Mouse (Mus musculus) megakaryocyte progenitor cell, adult 5-6 weeks (primary cell): ENCODE data around the gene Trim11. TPM values are rescaled to one million over a fixed set of nuclear protein-coding genes. Genes with fewer than 3 reads are reported as not detected.

Experiments
- ATAC-seq: replicated peaks from 2 replicates; pipeline ENCODE4 v1.8.0; 2016; ENCODE audit warnings: mild to moderate bottlenecking, moderate TSS enrichment, inconsistent platforms; ENCODE audit not compliant: poor library complexity
- total RNA-seq, 2 experiments: library from RNA; stranded (forward) in 1 of 2; stranded (reverse) in 1 of 2; fragments of 157-497, 149-512 nt in 1 of 2; fragments of 200-1000 nt in 1 of 2; gene quantifications; 2 replicates each; pipeline versions ENCODE4 v1.2.3 to v1.2.4; 2015 to 2017

Trim11 gene
- total RNA-seq, 2 experiments from 2014 or later = 25.0 to 25.9 TPM

GRCm38 (mm10) chr11:59002327-59003079 is 24.6 kb downstream of the Trim11 start:
- ATAC-seq = no peak

GRCm38 (mm10) chr11:59015052-59015451 is 37.2 kb downstream of the Trim11 start:
- peak; percentile 80 for ATAC-seq

- no peak for ATAC-seq
These were observed 48.5 kb downstream of the Trim11 start for GRCm38 (mm10) chr11:59026411-59026810.

- 0 out of 2 replicates have a peak, but pooled peaks have one; percentile 20 for ATAC-seq
These were observed 51.1 kb downstream of the Trim11 start for GRCm38 (mm10) chr11:59029003-59029402.

Other genes starting within 250 kb of the Trim11 start
- not detected in 2 replicates for gene Olfr317, start 238.9 kb upstream of the Trim11 start, total RNA-seq (2015)
- not detected in 2 replicates for gene Olfr317, start 238.9 kb upstream of the Trim11 start, total RNA-seq (2017)
- gene Olfr316, start 225.4 kb upstream of the Trim11 start, total RNA-seq (2015) = not detected in 2 replicates
- not detected in 2 replicates for gene Olfr316, start 225.4 kb upstream of the Trim11 start, total RNA-seq (2017)
- gene Olfr315, start 204.9 kb upstream of the Trim11 start, total RNA-seq (2015) = not detected in 2 replicates
- gene Olfr315, start 204.9 kb upstream of the Trim11 start, total RNA-seq (2017) = not detected in 2 replicates
- not detected in 2 replicates for gene Olfr314, start 195.1 kb upstream of the Trim11 start, total RNA-seq (2015)
- not detected in 2 replicates for gene Olfr314, start 195.1 kb upstream of the Trim11 start, total RNA-seq (2017)
- gene Fam183b, start 176.1 kb upstream of the Trim11 start, total RNA-seq (2015) = not detected in 2 replicates
- not detected in 2 replicates for gene Fam183b, start 176.1 kb upstream of the Trim11 start, total RNA-seq (2017)
- gene Olfr313, start 163.1 kb upstream of the Trim11 start, total RNA-seq (2015) = not detected in 2 replicates
- not detected in 2 replicates for gene Olfr313, start 163.1 kb upstream of the Trim11 start, total RNA-seq (2017)
- not detected in 2 replicates for gene Olfr312, start 148.9 kb upstream of the Trim11 start, total RNA-seq (2015)
- gene Olfr312, start 148.9 kb upstream of the Trim11 start, total RNA-seq (2017) = not detected in 2 replicates
- not detected in 2 replicates for gene Olfr311, start 138.8 kb upstream of the Trim11 start, total RNA-seq (2015)
- not detected in 2 replicates for gene Olfr311, start 138.8 kb upstream of the Trim11 start, total RNA-seq (2017)
- 0.90 and 1.1 TPM in 2 replicates for gene Gm12258, start 130.9 kb upstream of the Trim11 start, total RNA-seq (2015)
- 2.0 and 3.0 TPM in 2 replicates for gene Gm12258, start 130.9 kb upstream of the Trim11 start, total RNA-seq (2017)
- gene 2810021J22Rik, start 110.9 kb upstream of the Trim11 start, total RNA-seq (2015) = 1.9 and 3.7 TPM in 2 replicates
- gene 2810021J22Rik, start 110.9 kb upstream of the Trim11 start, total RNA-seq (2017) = 2.9 and 5.0 TPM in 2 replicates
- 23.9 and 29.2 TPM in 2 replicates for gene Zfp39, start 73.9 kb upstream of the Trim11 start, total RNA-seq (2015)
- gene Zfp39, start 73.9 kb upstream of the Trim11 start, total RNA-seq (2017) = 7.9 and 9.5 TPM in 2 replicates
- gene Btnl10, start 60.2 kb upstream of the Trim11 start, total RNA-seq (2015) = 1.4 and 1.5 TPM in 2 replicates
- 1.8 and 1.9 TPM in 2 replicates for gene Btnl10, start 60.2 kb upstream of the Trim11 start, total RNA-seq (2017)
- 65.8 and 66.4 TPM in 2 replicates for gene Rnf187, start 39.2 kb upstream of the Trim11 start, total RNA-seq (2015)
- gene Rnf187, start 39.2 kb upstream of the Trim11 start, total RNA-seq (2017) = 70.6 and 83.6 TPM in 2 replicates
- 1.6 and 1.9 TPM in 2 replicates for gene Hist3h2ba, start 29.2 kb upstream of the Trim11 start, total RNA-seq (2015)
- 1.8 and 2.3 TPM in 2 replicates for gene Hist3h2ba, start 29.2 kb upstream of the Trim11 start, total RNA-seq (2017)
- gene Hist3h2a, start 23.4 kb upstream of the Trim11 start, total RNA-seq (2015) = 19.4 and 20.2 TPM in 2 replicates
- 223 and 238 TPM in 2 replicates for gene Hist3h2a, start 23.4 kb upstream of the Trim11 start, total RNA-seq (2017)
- 0.10 TPM in 1 of 2 replicates, not detected in the other for gene Trim17, start 23.4 kb upstream of the Trim11 start, total RNA-seq (2015)
- not detected in 2 replicates for gene Trim17, start 23.4 kb upstream of the Trim11 start, total RNA-seq (2017)
- 0.07 TPM in 1 of 2 replicates, not detected in the other for gene Obscn, start 158.3 kb downstream of the Trim11 start, total RNA-seq (2015)
- under 0.01 TPM in 1 of 2 replicates, not detected in the other for gene Obscn, start 158.3 kb downstream of the Trim11 start, total RNA-seq (2017)
- 2.8 and 3.6 TPM in 2 replicates for gene Iba57, start 185.6 kb downstream of the Trim11 start, total RNA-seq (2015)
- 3.5 and 4.6 TPM in 2 replicates for gene Iba57, start 185.6 kb downstream of the Trim11 start, total RNA-seq (2017)
- gene Gjc2, start 205.1 kb downstream of the Trim11 start, total RNA-seq (2015) = not detected in 2 replicates
- gene Gjc2, start 205.1 kb downstream of the Trim11 start, total RNA-seq (2017) = not detected in 2 replicates
- gene Guk1, start 214.1 kb downstream of the Trim11 start, total RNA-seq (2015) = 61.9 and 62.8 TPM in 2 replicates
- 29.9 and 34.7 TPM in 2 replicates for gene Guk1, start 214.1 kb downstream of the Trim11 start, total RNA-seq (2017)
- 33.4 and 49.5 TPM in 2 replicates for gene Mrpl55, start 224.4 kb downstream of the Trim11 start, total RNA-seq (2015)
- 48.7 and 56.2 TPM in 2 replicates for gene Mrpl55, start 224.4 kb downstream of the Trim11 start, total RNA-seq (2017)
- gene 2310033P09Rik, start 230.2 kb downstream of the Trim11 start, total RNA-seq (2015) = 14.9 and 17.9 TPM in 2 replicates
- 8.7 and 17.8 TPM in 2 replicates for gene 2310033P09Rik, start 230.2 kb downstream of the Trim11 start, total RNA-seq (2017)